Mouse (Mus musculus): ENCODE results near the gene Nipbl.
"Not testable (repeated sequence)": the region's sequence is repeated elsewhere in the genome, so short reads cannot be mapped to it uniquely, and the experiment has no call there.

Gene Nipbl

DNA sequence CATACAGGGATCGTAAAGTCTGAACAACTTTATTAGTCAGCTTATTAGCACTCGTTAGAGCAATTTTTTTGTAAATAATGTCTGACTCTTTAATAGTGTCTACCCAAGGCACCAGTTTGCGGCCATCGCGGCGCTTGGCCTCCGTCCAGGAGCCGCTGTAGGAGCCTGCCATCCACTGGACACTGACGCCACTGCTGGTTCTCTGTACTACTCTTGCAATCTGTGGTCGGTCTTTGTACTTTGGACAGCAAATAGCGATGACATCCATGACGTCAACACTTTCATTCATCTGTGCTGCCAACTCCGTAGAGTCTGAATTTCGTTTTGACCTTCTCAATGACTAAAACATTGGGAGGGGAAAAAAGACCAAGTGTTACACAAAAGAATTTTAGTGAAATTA lies 153.0 kb downstream of the Nipbl start:
- no peak for DNase-seq

DNA sequence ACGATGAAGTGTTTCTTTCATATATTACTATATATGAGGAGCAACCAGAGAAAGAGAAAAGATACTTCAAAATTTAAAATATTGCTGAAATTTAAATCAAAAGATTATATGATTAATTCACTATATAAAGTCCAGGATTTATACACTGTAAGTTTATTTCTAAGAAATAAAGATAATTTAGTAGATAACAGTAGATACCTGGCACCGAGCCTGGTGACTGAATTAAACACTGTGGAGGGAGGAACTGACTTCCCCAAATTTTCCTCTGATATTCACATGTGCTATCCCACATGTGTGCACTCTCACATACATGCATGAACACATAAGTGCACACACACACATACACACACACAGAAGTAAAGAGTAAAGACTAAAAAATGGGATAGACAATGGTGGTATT lies 162.1 kb downstream of the Nipbl start:
- DNase-seq = no peak

DNA sequence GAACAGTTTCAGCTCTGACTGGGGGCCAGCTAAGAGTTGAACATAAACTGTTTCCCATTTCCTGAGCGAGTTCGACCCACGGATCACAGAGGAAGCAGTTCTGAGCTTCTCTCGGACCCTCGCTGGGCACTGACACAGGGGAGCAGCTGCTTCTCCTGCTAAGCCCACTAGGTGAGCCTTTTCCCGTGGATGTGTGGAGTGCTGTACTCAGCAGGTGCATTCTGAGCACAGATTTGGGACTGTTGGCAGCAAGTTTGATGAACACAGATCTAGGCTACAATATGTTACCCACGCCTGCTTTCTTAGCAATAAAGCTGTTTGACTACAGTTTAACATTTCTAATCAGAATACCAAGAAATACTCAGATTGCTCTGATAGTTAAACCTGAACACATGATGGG lies 162.6 kb downstream of the Nipbl start:
- DNase-seq = no peak

DNA sequence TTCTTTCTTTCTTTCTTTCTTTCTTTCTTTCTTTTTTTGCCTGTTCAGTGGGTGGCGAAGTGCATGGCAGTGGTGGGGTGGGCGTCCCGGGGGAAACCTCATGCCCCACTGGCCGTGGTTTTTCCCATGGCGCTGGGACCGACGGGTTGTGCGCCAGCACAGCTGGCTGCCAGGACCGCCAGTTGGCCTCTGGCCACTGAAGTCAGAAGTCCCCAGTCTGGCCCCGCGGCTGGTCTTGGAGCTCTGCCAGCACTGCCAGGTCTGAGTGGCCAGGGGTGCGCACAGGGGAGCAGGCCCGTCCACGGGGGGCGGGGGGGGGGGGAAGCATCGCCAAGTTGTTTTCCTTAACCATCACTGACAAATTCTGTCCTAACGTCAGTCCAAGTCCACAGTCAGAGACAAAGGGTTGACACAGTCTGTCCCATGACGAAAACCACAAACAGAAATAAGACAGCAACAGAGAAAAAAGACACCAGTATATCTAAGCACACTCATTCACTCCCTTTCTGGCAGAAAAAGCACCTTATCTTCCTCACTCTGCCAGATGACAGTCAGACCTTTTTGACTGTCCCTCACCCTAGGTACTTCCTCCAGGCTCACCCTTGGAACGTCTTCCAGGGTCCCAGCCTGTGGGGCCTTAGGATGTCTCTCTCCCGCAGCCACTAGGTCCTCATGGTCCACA lies 164.2 kb downstream of the Nipbl start:
- peak; percentile 26 for DNase-seq

DNA sequence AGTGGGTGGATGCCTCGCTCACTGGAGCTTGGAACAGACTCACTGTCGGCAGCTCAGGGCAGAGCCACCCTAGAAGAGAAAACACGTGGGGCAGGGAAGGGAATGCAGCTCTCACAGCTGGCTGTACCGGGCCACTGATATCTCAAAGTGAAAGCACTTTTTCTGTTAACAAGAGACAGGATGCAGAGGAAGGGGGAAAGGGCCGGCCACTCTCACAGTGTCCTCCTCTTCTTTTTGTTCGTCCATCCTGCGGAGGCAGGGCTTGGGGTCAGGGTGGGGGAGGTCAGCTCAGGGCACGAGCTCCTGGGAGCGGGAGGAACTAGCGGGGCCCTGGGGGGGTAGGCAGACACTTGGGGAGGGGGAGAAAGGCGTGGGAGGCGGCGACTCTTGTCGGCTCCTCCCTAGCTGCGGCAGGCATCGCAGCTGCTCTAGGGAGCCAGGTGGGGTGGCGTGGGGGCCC lies 164.9 kb downstream of the Nipbl start:
- peak; percentile 43 for DNase-seq

DNA sequence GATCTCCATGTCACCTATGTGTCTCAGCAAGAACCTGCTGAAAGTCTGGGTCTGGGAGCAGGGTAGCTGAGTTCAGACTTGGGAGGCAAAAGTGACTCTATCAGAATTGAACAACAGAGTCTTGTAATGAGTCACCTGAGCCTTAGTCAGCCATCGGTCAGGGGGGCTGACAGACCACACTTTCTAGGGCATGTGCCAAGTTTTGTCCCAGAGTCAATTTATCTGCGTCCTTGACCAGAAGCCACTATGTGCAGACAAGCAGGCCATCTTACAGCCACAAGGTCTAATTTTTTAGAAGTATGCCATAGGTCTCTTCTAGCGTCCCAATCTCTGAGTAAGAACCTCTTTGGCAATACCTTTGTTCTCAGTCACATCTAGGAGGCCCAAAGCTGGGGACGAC lies 166.3 kb downstream of the Nipbl start:
- not testable (repeated sequence) for DNase-seq

DNA sequence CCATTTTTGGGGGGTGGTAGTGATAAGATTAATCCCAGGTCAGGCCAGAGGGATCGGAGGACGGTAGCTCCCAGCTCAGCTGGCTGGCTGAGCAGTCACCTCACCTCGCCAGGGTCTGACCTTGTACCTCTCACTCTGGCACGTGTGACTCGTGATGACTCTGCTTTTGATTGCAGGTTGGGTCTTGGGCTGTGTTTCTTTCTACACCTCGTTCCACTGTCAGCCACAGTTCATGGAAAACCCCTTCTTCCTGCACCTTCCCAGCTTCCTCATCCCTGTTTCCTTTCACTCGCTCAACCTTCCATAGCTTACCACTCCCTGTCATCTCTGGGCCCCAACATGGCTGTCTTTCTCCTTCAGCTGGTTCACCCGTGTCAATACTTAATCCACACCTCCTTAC lies 172.3 kb downstream of the Nipbl start:
- DNase-seq = no peak

DNA sequence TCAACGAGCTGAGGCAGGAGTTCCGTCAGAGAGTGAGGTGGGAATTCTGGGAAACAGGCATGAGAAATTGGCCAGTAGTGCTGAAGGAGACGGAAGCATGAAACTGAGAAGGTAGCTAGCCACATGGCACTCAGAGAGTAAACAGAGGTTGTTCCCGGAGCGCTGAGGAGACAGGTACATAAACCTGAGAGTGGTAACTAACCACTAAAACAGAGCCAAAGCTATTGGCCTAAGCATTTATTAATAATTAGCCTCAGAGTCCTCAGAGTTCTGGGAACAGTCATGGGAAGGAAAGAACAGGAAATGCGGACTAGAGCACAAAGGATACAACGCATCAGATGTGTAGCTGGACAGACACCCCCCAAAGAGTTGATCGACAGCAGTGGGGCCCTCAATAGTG lies 176.0 kb downstream of the Nipbl start:
- no peak for DNase-seq

DNA sequence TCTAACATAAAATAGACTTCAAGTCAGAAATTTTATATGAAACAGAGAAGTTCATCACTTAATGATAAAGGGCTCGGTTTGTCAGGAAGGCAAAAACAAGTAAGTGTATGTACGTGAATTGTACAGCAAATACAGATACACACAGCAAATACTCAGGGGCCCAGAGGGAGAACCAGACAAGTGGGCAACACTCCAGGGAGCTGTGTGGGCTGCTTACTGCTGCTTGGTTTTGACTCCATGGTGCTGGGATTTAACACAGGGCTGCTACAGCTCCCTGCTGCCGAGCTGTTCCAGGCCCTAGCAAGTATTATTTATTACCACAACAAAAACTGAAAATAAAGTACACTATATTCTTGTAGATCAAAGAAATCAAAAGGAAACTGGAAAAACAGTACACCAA lies 177.1 kb downstream of the Nipbl start:
- no peak for DNase-seq

DNA sequence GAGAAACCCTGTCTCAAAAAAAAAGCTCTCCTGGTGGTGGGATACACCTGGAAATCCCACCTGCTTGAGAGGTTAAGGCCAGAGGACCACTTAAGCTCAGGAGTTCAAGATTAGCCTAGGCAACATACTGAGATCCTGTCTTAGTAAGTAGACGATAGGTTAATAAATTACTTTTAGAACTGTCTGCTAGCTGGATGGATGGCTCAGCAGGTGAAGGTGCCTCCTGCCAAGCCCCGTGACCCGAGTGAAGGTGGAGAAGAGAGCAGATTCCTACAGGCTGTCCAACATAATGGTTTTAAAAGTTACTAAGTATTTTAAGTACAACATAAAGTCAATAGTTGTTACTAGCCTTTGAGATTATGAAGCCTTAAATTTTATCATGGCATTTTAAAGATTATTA lies 178.3 kb downstream of the Nipbl start:
- DNase-seq = no peak

Measured in embryo, embryonic 11 days (tissue).